Mouse (Mus musculus) heart, adult 9 months (tissue): ENCODE data around the gene Ppt2.

Source experiments
- DNase-seq, 2 experiments: peaks; one replicate each; pipeline ENCODE4 v3.0.0; 2022; ENCODE audit warnings: low spot score in 2 of 2

Ppt2 gene

DNA sequence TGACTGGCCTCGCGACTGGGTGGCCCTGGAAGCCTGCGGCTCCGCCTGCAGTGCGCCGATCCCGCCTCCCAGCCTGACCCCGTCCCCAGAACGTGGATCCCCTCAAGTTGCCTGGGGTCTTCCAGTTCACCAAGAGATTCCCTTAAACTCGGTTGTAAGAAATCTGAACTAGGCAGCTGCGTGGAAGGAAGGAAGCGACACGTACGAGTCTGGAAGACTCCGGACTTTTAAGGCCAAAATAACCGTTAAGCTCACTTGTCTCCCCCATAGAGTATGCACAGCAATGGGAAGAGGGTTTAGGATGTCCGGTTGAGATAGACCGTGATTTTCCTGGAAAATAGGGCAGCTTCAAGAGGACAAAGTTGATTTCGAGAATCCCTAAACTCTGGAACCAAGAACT lies 40.5 kb downstream of the Ppt2 start:
- no peak for DNase-seq

DNA sequence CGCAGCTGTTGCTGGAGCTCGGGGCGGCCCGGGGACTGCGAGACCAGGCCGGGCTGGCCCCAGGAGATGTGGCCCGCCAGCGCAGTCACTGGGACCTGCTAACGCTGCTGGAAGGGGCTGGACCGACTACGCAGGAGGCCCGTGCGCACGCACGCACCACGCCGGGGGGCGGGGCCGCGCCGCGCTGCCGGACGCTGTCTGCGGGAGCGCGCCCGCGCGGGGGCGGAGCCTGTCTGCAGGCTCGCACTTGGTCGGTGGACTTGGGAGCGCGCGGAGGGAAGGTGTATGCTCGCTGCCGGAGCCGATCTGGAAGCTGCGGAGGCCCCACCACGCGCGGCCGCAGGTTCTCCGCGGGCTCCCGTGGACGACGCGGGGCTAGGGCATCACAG lies 40.9 kb downstream of the Ppt2 start:
- peak; percentile 98 for DNase-seq

DNA sequence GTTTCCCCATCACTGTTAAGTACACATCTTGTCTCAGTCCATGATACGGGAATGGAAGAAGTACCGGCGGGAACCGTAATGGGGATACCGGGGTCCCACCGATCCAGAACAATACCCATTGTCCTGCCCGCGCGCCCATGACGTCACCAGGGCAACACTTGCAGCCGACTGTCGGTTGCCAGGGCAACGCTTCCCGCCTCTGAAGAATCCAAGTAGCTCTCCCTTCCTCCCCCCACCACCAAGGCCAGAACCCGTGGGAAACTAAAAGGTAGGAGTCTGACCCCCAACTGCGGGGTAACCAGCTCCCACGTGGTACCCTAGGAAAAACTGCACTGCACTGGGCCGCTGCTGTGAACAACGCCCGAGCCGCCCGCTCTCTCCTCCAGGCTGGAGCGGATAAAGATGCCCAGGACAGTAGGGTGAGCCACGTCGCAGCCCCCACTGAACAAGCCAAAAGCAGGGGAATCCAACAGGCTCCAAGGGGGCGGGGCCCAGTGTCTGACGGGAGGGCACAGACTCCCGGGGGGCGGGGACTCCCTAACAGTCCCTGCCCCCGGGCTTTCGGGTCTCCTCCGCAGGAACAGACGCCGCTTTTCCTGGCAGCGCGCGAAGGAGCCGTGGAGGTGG lies 41.4 kb downstream of the Ppt2 start:
- peak; percentile 83 to 87 for DNase-seq

DNA sequence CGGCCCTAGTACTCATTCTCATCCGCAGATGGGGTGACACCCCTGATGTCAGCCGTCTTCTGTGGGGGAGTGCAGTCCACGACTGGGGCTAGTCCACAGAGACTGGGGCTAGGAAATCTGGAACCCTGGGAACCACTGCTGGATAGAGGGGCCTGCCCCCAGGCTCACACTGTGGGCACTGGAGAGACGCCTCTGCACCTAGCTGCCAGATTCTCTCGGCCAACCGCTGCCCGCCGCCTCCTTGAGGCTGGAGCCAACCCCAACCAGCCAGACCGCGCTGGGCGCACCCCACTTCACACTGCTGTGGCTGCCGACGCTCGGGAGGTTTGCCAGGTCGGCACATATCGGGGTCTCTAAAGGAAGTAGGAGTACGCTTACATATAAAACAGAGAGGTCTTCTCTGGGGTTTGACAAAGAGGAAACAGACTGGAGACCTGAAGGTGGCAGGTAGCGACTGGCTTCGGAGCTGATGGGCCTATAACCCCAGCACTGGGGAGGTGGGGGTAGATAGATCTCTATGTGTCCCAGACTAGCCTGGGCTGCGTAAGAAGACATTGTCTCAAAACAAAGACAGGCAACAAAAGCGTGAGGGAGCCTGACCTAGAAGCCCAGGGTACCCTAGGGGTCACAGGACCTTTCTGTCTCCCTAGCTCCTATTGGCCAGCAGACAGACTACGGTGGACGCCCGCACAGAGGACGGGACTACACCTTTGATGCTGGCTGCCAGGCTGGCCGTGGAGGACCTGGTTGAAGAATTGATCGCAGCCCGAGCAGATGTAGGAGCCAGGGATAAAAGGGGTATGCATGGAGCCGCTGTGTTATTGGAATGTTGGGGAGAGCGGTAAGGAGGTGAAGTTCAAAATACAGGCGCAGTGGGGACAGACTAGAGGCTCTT lies 42.2 kb downstream of the Ppt2 start:
- no peak for DNase-seq

DNA sequence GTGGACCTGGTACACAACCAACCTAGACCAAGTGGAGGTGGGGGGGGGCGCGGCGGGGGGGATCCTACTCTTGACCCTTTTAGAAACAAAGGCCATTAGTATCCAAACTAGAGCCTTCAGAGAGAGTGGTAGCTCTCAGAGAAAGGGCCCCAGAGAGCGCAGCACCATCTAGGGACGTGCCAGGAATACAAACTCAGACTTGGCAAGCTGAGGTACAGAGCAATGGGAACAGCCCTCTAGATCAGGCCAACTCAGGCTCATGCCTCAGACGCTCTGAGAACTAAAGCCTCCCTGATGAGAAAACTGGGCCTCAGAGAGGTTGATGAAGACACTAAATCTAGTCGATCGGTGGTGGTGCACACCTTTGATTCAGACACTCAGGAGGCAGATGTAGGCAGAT lies 43.2 kb downstream of the Ppt2 start:
- no peak for DNase-seq

DNA sequence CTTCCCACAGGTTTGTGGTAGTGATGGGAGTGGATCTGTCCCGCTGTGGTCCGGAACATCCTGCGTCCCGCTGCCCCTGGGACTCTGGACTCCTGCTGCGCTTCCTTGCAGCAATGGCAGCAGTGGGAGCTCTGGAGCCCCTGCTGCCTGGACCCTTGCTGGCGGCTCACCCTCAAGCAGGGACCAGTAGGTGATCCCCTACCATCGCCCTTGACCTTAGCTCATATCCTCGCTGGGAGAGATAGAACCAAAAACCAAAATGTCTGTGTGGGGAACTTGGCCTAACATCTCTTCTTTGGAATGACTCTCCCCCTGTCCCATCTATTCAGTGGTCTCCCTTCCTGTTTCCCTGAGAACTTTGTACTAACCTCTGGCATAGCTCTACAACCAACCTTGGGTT lies 44.5 kb downstream of the Ppt2 start:
- no peak for DNase-seq

DNA sequence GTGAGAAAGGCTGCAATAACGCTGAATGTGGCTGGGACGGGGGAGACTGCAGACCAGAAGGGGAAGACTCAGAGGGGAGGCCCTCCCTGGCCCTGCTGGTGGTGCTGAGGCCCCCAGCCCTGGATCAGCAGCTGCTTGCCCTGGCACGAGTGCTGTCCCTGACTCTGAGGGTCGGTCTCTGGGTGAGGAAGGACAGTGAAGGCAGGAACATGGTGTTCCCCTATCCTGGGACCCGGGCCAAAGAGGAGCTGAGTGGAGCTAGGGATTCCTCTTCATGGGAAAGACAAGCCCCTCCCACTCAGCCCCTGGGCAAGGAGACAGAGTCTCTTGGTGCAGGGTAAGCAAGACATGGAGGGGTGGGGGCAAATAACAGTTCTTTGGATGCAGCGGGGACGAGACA lies 44.9 kb downstream of the Ppt2 start:
- DNase-seq: no peak

DNA sequence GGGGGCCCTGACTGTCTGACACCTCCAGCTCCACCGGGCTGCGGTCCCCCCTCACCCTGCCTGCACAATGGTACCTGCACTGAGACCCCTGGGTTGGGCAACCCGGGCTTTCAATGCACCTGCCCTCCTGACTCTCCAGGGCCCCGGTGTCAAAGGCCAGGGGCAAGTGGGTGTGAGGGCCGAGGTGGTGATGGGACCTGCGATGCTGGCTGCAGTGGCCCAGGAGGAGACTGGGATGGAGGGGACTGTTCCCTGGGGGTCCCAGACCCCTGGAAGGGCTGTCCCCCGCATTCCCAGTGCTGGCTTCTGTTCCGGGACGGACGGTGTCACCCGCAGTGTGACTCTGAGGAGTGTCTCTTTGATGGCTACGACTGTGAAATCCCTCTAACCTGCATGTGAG lies 45.8 kb downstream of the Ppt2 start:
- DNase-seq: no peak

DNA sequence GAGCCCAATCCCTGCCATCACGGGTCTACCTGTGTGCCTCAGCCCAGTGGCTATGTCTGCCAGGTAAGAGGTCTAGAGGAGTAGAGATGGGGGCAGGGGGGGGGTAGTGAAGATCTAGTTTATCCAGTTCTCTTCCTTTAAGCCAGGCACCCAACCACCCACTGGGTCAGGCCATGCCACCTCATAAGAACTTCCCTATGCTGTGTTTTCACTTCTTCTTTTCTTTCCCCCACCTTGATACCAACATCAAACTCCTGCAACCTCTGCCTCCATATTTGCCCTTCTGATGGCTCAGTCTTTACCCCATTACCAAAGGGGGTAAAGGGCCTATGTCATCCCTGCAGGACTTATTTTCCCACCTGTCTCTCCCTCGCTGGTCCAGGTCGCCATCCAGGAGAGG lies 50.2 kb downstream of the Ppt2 start:
- DNase-seq: no peak

DNA sequence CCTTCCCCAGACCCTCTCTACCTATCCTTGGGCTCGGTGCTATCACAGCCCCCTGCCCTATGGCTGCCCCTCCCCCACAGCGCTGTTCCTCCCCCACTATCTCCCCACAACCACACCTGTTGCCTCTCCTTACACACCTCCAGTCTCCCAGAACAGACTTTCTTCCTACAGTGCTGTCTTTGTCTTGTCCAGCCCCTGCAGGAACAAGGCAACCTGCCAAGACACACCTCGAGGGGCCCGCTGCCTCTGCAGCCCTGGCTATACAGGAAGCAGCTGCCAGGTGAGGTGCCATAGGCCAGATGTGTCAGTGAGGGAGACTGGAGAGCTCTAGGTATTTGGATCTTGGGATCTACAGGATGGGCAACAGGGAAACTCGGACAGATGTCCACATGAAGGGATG lies 51.7 kb downstream of the Ppt2 start:
- DNase-seq: no peak

DNA sequence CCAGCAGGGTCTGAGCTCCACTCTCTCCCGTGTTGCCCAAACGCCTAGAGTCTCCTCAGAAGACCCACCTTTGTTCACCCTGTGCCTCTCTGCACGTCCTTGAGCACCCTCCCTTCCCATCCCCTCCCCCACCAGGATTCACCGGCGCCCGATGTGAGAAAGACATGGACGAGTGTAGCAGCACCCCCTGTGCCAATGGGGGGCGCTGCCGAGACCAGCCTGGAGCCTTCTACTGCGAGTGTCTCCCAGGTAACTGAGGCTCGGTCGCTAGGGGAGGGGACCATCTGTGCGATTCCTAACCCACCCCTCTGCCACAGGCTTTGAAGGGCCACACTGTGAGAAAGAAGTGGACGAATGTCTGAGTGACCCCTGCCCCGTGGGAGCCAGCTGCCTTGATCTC lies 55.9 kb downstream of the Ppt2 start:
- DNase-seq: no peak

DNA sequence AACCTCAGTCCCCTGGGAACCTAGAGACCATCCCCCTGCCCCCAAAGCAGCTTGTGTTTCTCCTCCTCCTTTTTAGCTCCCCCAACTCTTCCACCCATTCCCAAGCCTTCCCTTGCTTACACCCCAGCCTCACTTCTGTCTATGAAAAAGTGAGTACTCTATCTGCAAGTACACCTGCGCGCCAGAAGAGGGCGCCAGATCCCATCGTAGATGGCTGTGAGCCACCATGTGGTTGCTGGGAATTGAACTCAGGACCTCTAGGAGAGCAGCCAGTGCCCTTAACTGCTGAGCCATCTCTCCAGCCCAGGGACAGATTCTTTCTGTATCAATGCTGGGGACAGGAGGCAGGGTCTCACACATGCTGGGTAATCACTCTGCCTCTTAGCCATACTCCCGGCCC lies 56.4 kb downstream of the Ppt2 start:
- DNase-seq: no peak

DNA sequence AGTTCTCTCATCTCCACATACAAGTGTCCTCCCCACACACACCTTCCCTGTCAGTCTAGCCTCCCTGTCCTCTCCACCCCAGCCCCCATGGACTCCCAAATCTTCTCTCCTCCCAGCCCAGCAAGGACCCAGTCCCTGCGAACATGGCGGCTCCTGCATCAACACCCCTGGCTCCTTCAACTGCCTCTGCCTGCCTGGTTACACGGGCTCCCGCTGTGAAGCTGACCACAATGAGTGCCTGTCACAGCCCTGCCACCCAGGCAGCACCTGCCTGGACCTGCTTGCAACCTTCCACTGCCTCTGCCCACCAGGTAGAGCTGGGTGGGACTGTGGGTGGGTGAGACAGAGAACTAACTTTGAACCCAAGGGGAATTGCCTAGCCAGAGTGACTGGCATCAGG lies 58.4 kb downstream of the Ppt2 start:
- no peak for DNase-seq

DNA sequence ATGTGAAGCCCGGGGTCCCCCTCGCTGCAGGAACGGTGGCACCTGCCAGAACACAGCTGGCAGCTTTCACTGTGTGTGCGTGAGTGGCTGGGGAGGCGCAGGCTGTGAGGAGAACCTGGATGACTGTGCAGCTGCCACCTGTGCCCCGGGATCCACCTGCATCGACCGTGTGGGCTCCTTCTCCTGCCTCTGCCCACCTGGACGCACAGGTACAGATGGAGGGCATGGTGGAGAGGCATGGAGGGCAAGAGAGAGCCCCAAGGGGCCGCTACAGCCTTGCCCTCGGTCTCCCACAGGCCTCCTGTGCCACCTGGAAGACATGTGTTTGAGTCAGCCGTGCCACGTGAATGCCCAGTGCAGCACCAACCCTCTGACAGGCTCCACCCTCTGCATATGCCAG lies 59.9 kb downstream of the Ppt2 start:
- no peak for DNase-seq

DNA sequence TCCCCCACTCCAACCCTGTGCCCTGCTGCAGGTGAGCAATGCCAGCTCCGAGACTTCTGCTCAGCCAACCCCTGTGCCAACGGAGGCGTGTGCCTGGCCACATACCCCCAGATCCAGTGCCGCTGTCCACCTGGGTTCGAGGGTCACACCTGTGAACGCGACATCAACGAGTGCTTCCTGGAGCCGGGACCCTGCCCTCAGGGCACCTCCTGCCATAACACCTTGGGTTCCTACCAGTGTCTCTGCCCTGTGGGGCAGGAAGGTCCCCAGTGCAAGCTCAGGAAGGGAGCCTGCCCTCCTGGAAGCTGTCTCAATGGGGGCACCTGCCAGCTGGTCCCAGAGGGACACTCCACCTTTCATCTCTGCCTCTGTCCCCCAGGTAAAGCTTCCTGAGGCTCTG lies 61.0 kb downstream of the Ppt2 start:
- no peak for DNase-seq
